Mouse (Mus musculus) kidney, postnatal 10 days (tissue): ENCODE data around the gene Atp6v1a.

Experiments
- DNase-seq: peaks from one replicate; pipeline ENCODE4 v3.0.0; 2021; ENCODE audit warnings: mixed read lengths

Gene Atp6v1a

GRCm38 (mm10) chr16:44136511-44137021 is 2.9 kb downstream of the Atp6v1a start:
- DNase-seq, result peak; percentile 22

- DNase-seq, result no peak
Observed at GRCm38 (mm10) chr16:44133187-44133586, 6.3 kb downstream of the Atp6v1a start.

- no peak for DNase-seq
Observed at GRCm38 (mm10) chr16:44132300-44132699, 7.2 kb downstream of the Atp6v1a start.

GRCm38 (mm10) chr16:44126437-44126836 is 13.1 kb downstream of the Atp6v1a start:
- no peak for DNase-seq

GRCm38 (mm10) chr16:44125436-44125835 is 14.1 kb downstream of the Atp6v1a start:
- no peak for DNase-seq

- DNase-seq, result no peak
Observed at GRCm38 (mm10) chr16:44124713-44125112, 14.8 kb downstream of the Atp6v1a start.

- no peak for DNase-seq
Observed at GRCm38 (mm10) chr16:44123786-44124185, 15.7 kb downstream of the Atp6v1a start.

GRCm38 (mm10) chr16:44122982-44123725 is 16.4 kb downstream of the Atp6v1a start:
- no peak for DNase-seq

- no peak for DNase-seq
Observed at GRCm38 (mm10) chr16:44122574-44122973, 16.9 kb downstream of the Atp6v1a start.

- DNase-seq, result no peak
Observed at GRCm38 (mm10) chr16:44122122-44122521, 17.4 kb downstream of the Atp6v1a start.

- no peak for DNase-seq
Observed at GRCm38 (mm10) chr16:44119753-44120501, 19.6 kb downstream of the Atp6v1a start.

GRCm38 (mm10) chr16:44109002-44109401 is 30.5 kb downstream of the Atp6v1a start:
- peak; percentile 43 for DNase-seq

- no peak for DNase-seq
Observed at GRCm38 (mm10) chr16:44105211-44105610, 34.3 kb downstream of the Atp6v1a start.

- DNase-seq, result no peak
Observed at GRCm38 (mm10) chr16:44103806-44104766, 35.4 kb downstream of the Atp6v1a start.

GRCm38 (mm10) chr16:44102925-44103324 is 36.6 kb downstream of the Atp6v1a start:
- no peak for DNase-seq

GRCm38 (mm10) chr16:44101181-44101710 is 38.3 kb downstream of the Atp6v1a start:
- DNase-seq, result no peak

GRCm38 (mm10) chr16:44099377-44099776 is 40.1 kb downstream of the Atp6v1a start:
- DNase-seq, result no peak

GRCm38 (mm10) chr16:44087650-44088049 is 51.9 kb downstream of the Atp6v1a start:
- DNase-seq, result no peak

- DNase-seq, result peak; percentile 81
Observed at GRCm38 (mm10) chr16:44063025-44063894, 76.2 kb downstream of the Atp6v1a start, which contains the start of gene Gramd1c. Gene Gramd1c, minus strand, starts transcription at chr16:44063345.

GRCm38 (mm10) chr16:44061341-44061740 is 78.2 kb downstream of the Atp6v1a start:
- no peak for DNase-seq

- no peak for DNase-seq
Observed at GRCm38 (mm10) chr16:44060604-44061286, 78.8 kb downstream of the Atp6v1a start.
